Mouse (Mus musculus) hindbrain, embryonic 13.5 days (tissue): ENCODE data around the gene Rp9. TPM values are rescaled to one million over a fixed set of nuclear protein-coding genes. Genes with fewer than 3 reads are reported as not detected.
A peak's percentile ranks its signal among the peaks of the same experiment; 100 is the strongest.

Experiments used
- ATAC-seq: fragments of 200-750 bp; cut with Nextera tagmentation; 2 replicates; pipeline ENCODE4 v1.8.0; 2017; ENCODE audit warnings: moderate TSS enrichment; ENCODE audit not compliant: low FRiP score
- H3K27ac ChIP-seq: fragments of 300-500 bp; sonication (generic); 2 replicates; pipeline ENCODE4 v1.5.1; 2015; ENCODE audit warnings: inconsistent platforms, mild to moderate bottlenecking, moderate library complexity
- H3K27me3 ChIP-seq: fragments of 300-500 bp; sonication (generic); 2 replicates; pipeline ENCODE4 v1.6.1; 2015; ENCODE audit warnings: mild to moderate bottlenecking, inconsistent platforms
- H3K36me3 ChIP-seq: fragments of 300-500 bp; sonication (generic); 2 replicates; pipeline ENCODE4 v1.6.1; 2015; ENCODE audit warnings: mild to moderate bottlenecking, inconsistent platforms
- H3K4me1 ChIP-seq: fragments of 300-500 bp; sonication (generic); replicated peaks from 2 replicates; pipeline ENCODE4 v1.6.1; 2015; ENCODE audit warnings: inconsistent platforms
- H3K4me2 ChIP-seq: fragments of 300-500 bp; sonication (generic); 2 replicates; pipeline ENCODE4 v1.6.1; 2015; ENCODE audit warnings: inconsistent platforms, mild to moderate bottlenecking, moderate library complexity
- H3K4me3 ChIP-seq: fragments of 300-500 bp; sonication (generic); 2 replicates; pipeline ENCODE4 v1.5.1; 2015; ENCODE audit warnings: mild to moderate bottlenecking, inconsistent platforms
- H3K9ac ChIP-seq: fragments of 300-500 bp; sonication (generic); 2 replicates; pipeline ENCODE4 v1.6.1; 2015; ENCODE audit warnings: mild to moderate bottlenecking, inconsistent platforms
- H3K9me3 ChIP-seq: fragments of 300-500 bp; sonication (generic); 2 replicates; pipeline ENCODE4 v1.6.1; 2016; ENCODE audit warnings: inconsistent platforms
- WGBS: fragments of 180-500 bp; shearing (Covaris S2); methylation state at CpG from one replicate; pipeline ENCODE4 v1.1.7; 2015; 5-methylcytosine and 5-hydroxymethylcytosine counted together
- polyA plus RNA-seq: library from polyadenylated mRNA; unstranded; fragments of >200 nt; fragmentation: Nextera tagmentation; extraction: Ambion mirVana; gene quantifications from 2 replicates; pipeline ENCODE4 v1.2.1, GENCODE M21; 2015

Rp9 gene
- polyA plus RNA-seq, 1 experiment from 2014 or later: 59.2 TPM

GRCm38 (mm10) chr9:22483866-22484561, 14.5 kb upstream of the Rp9 start:
- no peak for ATAC-seq
- Histone ChIP-seq H3K4me2 (no peak overlapping the region), H3K9me3 (no peaks in the 10 kb centered on the region), H3K4me1 (no peaks in the 10 kb centered on the region), H3K36me3 (no peaks in the 10 kb centered on the region), H3K9ac (no peak overlapping the region), H3K4me3 (no peak overlapping the region), H3K27me3 (no peaks in the 10 kb centered on the region), H3K27ac (no peak overlapping the region)
- 94% methylated on average over 8 of the region's 8 CpGs for WGBS

- 95% methylated on average over 8 of the region's 8 CpGs for WGBS
- Histone ChIP-seq H3K9ac (no peak overlapping the region), H3K36me3 (no peaks in the 10 kb centered on the region), H3K4me1 (peaks cover 19% of the 10 kb centered on the region), H3K4me3 (no peak overlapping the region), H3K27me3 (no peaks in the 10 kb centered on the region), H3K27ac (no peak overlapping the region), H3K4me2 (no peak overlapping the region), H3K9me3 (no peaks in the 10 kb centered on the region)
- ATAC-seq: no peak
These were observed 9.4 kb upstream of the Rp9 start for GRCm38 (mm10) chr9:22478946-22479345.

- 6% methylated on average over 10 of the region's 10 CpGs for WGBS
- Histone ChIP-seq H3K9me3 (no peaks in the 10 kb centered on the region), H3K4me1 (peaks cover 19% of the 10 kb centered on the region), H3K4me2 (peak overlapping the region; percentile 75), H3K9ac (peak overlapping the region; percentile 76), H3K27me3 (no peaks in the 10 kb centered on the region), H3K36me3 (no peaks in the 10 kb centered on the region), H3K4me3 (peak overlapping the region; percentile 67), H3K27ac (no peak overlapping the region)
- no peak for ATAC-seq
These were observed 6.7 kb upstream of the Rp9 start for GRCm38 (mm10) chr9:22476265-22476664.

- H3K4me2 ChIP-seq: peak within 1 kb of the TSS; percentile 75
- peak within 1 kb of the TSS; percentile 67 for H3K4me3 ChIP-seq
- ATAC-seq: peak; percentile 99
- H3K4me1 ChIP-seq: peaks cover 19% of the 10 kb centered on the region
- 1% methylated on average over 25 of the region's 25 CpGs for WGBS
- H3K27ac ChIP-seq: peak within 1 kb of the TSS; percentile 73
- no peaks in the 10 kb centered on the region for H3K27me3 ChIP-seq
- no peaks in the 10 kb centered on the region for H3K9me3 ChIP-seq
- peak within 1 kb of the TSS; percentile 76 for H3K9ac ChIP-seq
- no peaks in the 10 kb centered on the region for H3K36me3 ChIP-seq
These were observed 5.9 kb upstream of the Rp9 start, which contains the start of gene Bbs9 for GRCm38 (mm10) chr9:22475424-22475868. TSS of gene Bbs9 (plus strand) at chr9:22475715.

- Histone ChIP-seq H3K4me2 (no peak overlapping the region), H3K9me3 (no peaks in the 10 kb centered on the region)
- 81% methylated on average over 8 of the region's 8 CpGs for WGBS
These were observed 664 bp downstream of the Rp9 start for GRCm38 (mm10) chr9:22468899-22469259.

GRCm38 (mm10) chr9:22468170-22468898, 1.2 kb downstream of the Rp9 start:
- peak; percentile 84 for ATAC-seq
- H3K4me1 ChIP-seq: peaks cover 10% of the 10 kb centered on the region
- 4% methylated on average over 39 of the region's 43 CpGs for WGBS

More at GRCm38 (mm10) chr9:22468899-22469259, 664 bp downstream of the Rp9 start:
- no peaks in the 10 kb centered on the region for H3K27me3 ChIP-seq
- H3K4me3 ChIP-seq: no peak overlapping the region
- H3K4me1 ChIP-seq: peaks cover 10% of the 10 kb centered on the region
- ATAC-seq: no peak
- no peak overlapping the region for H3K9ac ChIP-seq
- H3K27ac ChIP-seq: no peak overlapping the region
- peaks cover 11% of the 10 kb centered on the region; the same call in 1 of the 2 replicates for H3K36me3 ChIP-seq

GRCm38 (mm10) chr9:22467371-22468169, 2.0 kb downstream of the Rp9 start:
- under 1% methylated on average over 67 of the region's 73 CpGs for WGBS
- H3K9ac ChIP-seq: peak overlapping the region; percentile 91
- ATAC-seq: peak; percentile 66
- no peaks in the 10 kb centered on the region for H3K9me3 ChIP-seq
- H3K27me3 ChIP-seq: no peaks in the 10 kb centered on the region
- peaks cover 10% of the 10 kb centered on the region for H3K4me1 ChIP-seq
- peak overlapping the region; percentile 95 for H3K27ac ChIP-seq
- H3K36me3 ChIP-seq: peaks cover 14% of the 10 kb centered on the region; the same call in 1 of the 2 replicates
- H3K4me3 ChIP-seq: peak overlapping the region; percentile 92
- peak overlapping the region; percentile 64 for H3K4me2 ChIP-seq

More at GRCm38 (mm10) chr9:22468170-22468898, 1.2 kb downstream of the Rp9 start:
- H3K36me3 ChIP-seq: peaks cover 11% of the 10 kb centered on the region; the same call in 1 of the 2 replicates
- H3K27me3 ChIP-seq: no peaks in the 10 kb centered on the region
- peak overlapping the region; percentile 64 for H3K4me2 ChIP-seq
- peak overlapping the region; percentile 95 for H3K27ac ChIP-seq
- no peaks in the 10 kb centered on the region for H3K9me3 ChIP-seq
- H3K4me3 ChIP-seq: peak overlapping the region; percentile 92
- H3K9ac ChIP-seq: peak overlapping the region; percentile 91

GRCm38 (mm10) chr9:22466212-22466611, 3.3 kb downstream of the Rp9 start:
- H3K9ac ChIP-seq: no peak overlapping the region
- WGBS: 96% methylated on average over 5 of the region's 5 CpGs
- peaks cover 24% of the 10 kb centered on the region for H3K36me3 ChIP-seq
- H3K27ac ChIP-seq: no peak overlapping the region
- no peaks in the 10 kb centered on the region for H3K27me3 ChIP-seq
- H3K4me1 ChIP-seq: peaks cover 10% of the 10 kb centered on the region
- ATAC-seq: no peak
- no peak overlapping the region for H3K4me2 ChIP-seq
- no peak overlapping the region for H3K4me3 ChIP-seq
- no peaks in the 10 kb centered on the region for H3K9me3 ChIP-seq

GRCm38 (mm10) chr9:22461946-22462345, 7.6 kb downstream of the Rp9 start:
- Histone ChIP-seq H3K9ac (no peak overlapping the region), H3K27me3 (no peaks in the 10 kb centered on the region), H3K4me2 (no peak overlapping the region), H3K9me3 (no peaks in the 10 kb centered on the region), H3K27ac (no peak overlapping the region), H3K4me3 (no peak overlapping the region), H3K4me1 (peaks cover 4% of the 10 kb centered on the region; the same call in 1 of the 2 replicates), H3K36me3 (peaks cover 41% of the 10 kb centered on the region)
- 86% methylated on average over 3 of the region's 3 CpGs for WGBS
- ATAC-seq: no peak

- no peaks in the 10 kb centered on the region for H3K27me3 ChIP-seq
- H3K4me1 ChIP-seq: no peaks in the 10 kb centered on the region
- no peak for ATAC-seq
- no peak overlapping the region for H3K27ac ChIP-seq
- no peak overlapping the region for H3K4me2 ChIP-seq
- H3K9ac ChIP-seq: no peak overlapping the region
- H3K36me3 ChIP-seq: peaks cover 72% of the 10 kb centered on the region
- H3K4me3 ChIP-seq: no peak overlapping the region
- H3K9me3 ChIP-seq: no peaks in the 10 kb centered on the region
- 89% methylated on average over 11 of the region's 11 CpGs for WGBS
These were observed 12.3 kb downstream of the Rp9 start for GRCm38 (mm10) chr9:22457142-22457835.

- Histone ChIP-seq H3K36me3 (peaks cover 81% of the 10 kb centered on the region), H3K4me3 (no peak overlapping the region), H3K9me3 (no peaks in the 10 kb centered on the region), H3K9ac (no peak overlapping the region), H3K4me2 (no peak overlapping the region), H3K27me3 (no peaks in the 10 kb centered on the region), H3K27ac (no peak overlapping the region), H3K4me1 (no peaks in the 10 kb centered on the region)
- ATAC-seq: no peak
These were observed 14.5 kb downstream of the Rp9 start for GRCm38 (mm10) chr9:22455041-22455440.
